30 mouse cellular contexts compared by ENCODE assay signal in genomic region chr6:52312558-52312915, GRCm38 (mm10). TPM values are rescaled to one million over a fixed set of nuclear protein-coding genes. Genes with fewer than 3 reads are reported as not detected.
DNase-seq lines count a peak whose midpoint lies in the region; ATAC-seq and TF ChIP-seq lines count a peak whose summit lies in the region.
"Had no signal": no experiment of that assay in that cellular context is flagged by ENCODE, and none has a peak within 500 bp of the region (broad histone marks: within the 10 kb centered on the region; RNA-seq: fewer than 3 reads in every experiment).

No protein-coding gene starts in this region.

- H3K4me2 ChIP-seq in hindbrain, embryonic 11.5 days (replicated peaks; ENCODE audit: low read depth, low read length) = no peak overlapping the region
- no peak overlapping the region for H3K4me2 ChIP-seq in hindbrain, postnatal 0 days (ENCODE audit: low read depth, low read length)
- peak overlapping the region; percentile 8; the same call in 1 of the 2 replicates for H3K4me2 ChIP-seq in hindbrain, embryonic 15.5 days
- H3K4me2 ChIP-seq: liver, embryonic 12.5 days; midbrain, embryonic 12.5 days had no signal

- TF ChIP-seq CTCF in hindbrain, postnatal 0 days (IDR thresholded peaks at IDR 0.05; ENCODE audit: low read depth) = no peak

- DNase-seq in hindbrain, embryonic 11.5 days (ENCODE audit: low spot score) = no peak
- no peak for DNase-seq in hindbrain, postnatal 0 days (ENCODE audit: low spot score)
- peak; percentile 30 for DNase-seq in retina, embryonic 14.5 days (ENCODE audit: low spot score)
- no peak for DNase-seq in retina, postnatal 1 day
- DNase-seq in yolk sac, embryonic 10.5 days (ENCODE audit: low spot score) = peak; percentile 10
- no peak for DNase-seq in cerebellum, adult 18-20 months
- DNase-seq: adrenal gland, postnatal 14 days; gastrocnemius, postnatal 14 days; kidney, adult 8-10 months; kidney, postnatal 10 days; lung, adult 18-20 months; lung, postnatal 10 days; thymus, postnatal 14 days had no signal

- H3K27ac ChIP-seq in hindbrain, embryonic 11.5 days (ENCODE audit: low read depth, low read length) = no peak overlapping the region
- no peak overlapping the region for H3K27ac ChIP-seq in hindbrain, postnatal 0 days
- no peak overlapping the region for H3K27ac ChIP-seq in hindbrain, embryonic 15.5 days (replicated peaks)
- H3K27ac ChIP-seq: heart, embryonic 13.5 days; left cerebral cortex, adult 2 months; liver, embryonic 12.5 days; midbrain, embryonic 12.5 days had no signal

- H3K36me3 ChIP-seq in hindbrain, embryonic 11.5 days (ENCODE audit: control insufficient read depth, insufficient read depth, low read length) = no peaks in the 10 kb centered on the region
- H3K36me3 ChIP-seq in hindbrain, postnatal 0 days (ENCODE audit: insufficient read depth, low read length) = no peaks in the 10 kb centered on the region
- no peaks in the 10 kb centered on the region for H3K36me3 ChIP-seq in hindbrain, embryonic 15.5 days
- H3K36me3 ChIP-seq: heart, embryonic 13.5 days; liver, embryonic 12.5 days; midbrain, embryonic 12.5 days had no signal

- H3K9ac ChIP-seq in hindbrain, embryonic 11.5 days (ENCODE audit: low read depth, low read length) = peak overlapping the region; percentile 27; the same call in 1 of the 2 replicates
- H3K9ac ChIP-seq in hindbrain, postnatal 0 days (replicated peaks; ENCODE audit: low read length) = no peak overlapping the region
- H3K9ac ChIP-seq in hindbrain, embryonic 15.5 days = no peak overlapping the region
- H3K9ac ChIP-seq: heart, embryonic 13.5 days; liver, embryonic 12.5 days; midbrain, embryonic 12.5 days had no signal

- no peak for ATAC-seq in hindbrain, embryonic 11.5 days (ENCODE audit: low FRiP score)
- ATAC-seq in hindbrain, postnatal 0 days = no peak
- no peak for ATAC-seq in hindbrain, embryonic 15.5 days (ENCODE audit: low FRiP score, low read depth)
- no peak for ATAC-seq in monocyte, adult 5-6 weeks (replicated peaks; ENCODE audit: insufficient number of reproducible peaks, low FRiP score, low TSS enrichment, poor library complexity, severe bottlenecking)
- ATAC-seq: activated CD4-positive, CD25-positive, alpha-beta regulatory T cell, adult 4 months; forebrain, embryonic 16.5 days; inflammation-experienced regulatory T-cells, adult 6 months; liver, embryonic 12.5 days had no signal

- WGBS in hindbrain, embryonic 11.5 days = under 1% methylated on average over 8 of the region's 8 CpGs
- WGBS in hindbrain, postnatal 0 days = 3% methylated on average over 8 of the region's 8 CpGs
- 1% methylated on average over 8 of the region's 8 CpGs for WGBS in hindbrain, embryonic 15.5 days

- H3K27me3 ChIP-seq in hindbrain, embryonic 11.5 days (ENCODE audit: control insufficient read depth, insufficient read depth, low read length) = peaks cover 98% of the 10 kb centered on the region
- H3K27me3 ChIP-seq in hindbrain, postnatal 0 days (ENCODE audit: insufficient read depth, low read length) = peaks cover 84% of the 10 kb centered on the region
- peaks cover 76% of the 10 kb centered on the region for H3K27me3 ChIP-seq in hindbrain, embryonic 15.5 days

- H3K4me3 ChIP-seq in hindbrain, embryonic 11.5 days (ENCODE audit: low read depth, low read length) = peak overlapping the region; percentile 4; the same call in 1 of the 2 replicates
- no peak overlapping the region for H3K4me3 ChIP-seq in hindbrain, postnatal 0 days (ENCODE audit: low read length)
- H3K4me3 ChIP-seq in hindbrain, embryonic 15.5 days = peak overlapping the region; percentile 7; the same call in 1 of the 2 replicates
- H3K4me3 ChIP-seq: left cerebral cortex, adult 2 months; liver, embryonic 12.5 days; midbrain, embryonic 12.5 days had no signal

- H3K9me3 ChIP-seq in hindbrain, embryonic 11.5 days (ENCODE audit: control insufficient read depth, low read length) = no peaks in the 10 kb centered on the region
- H3K9me3 ChIP-seq in hindbrain, postnatal 0 days (ENCODE audit: low read length) = no peaks in the 10 kb centered on the region
- no peaks in the 10 kb centered on the region for H3K9me3 ChIP-seq in hindbrain, embryonic 15.5 days
- H3K9me3 ChIP-seq: heart, embryonic 13.5 days; liver, embryonic 12.5 days; midbrain, embryonic 12.5 days had no signal

- peaks cover 3% of the 10 kb centered on the region; the same call in 1 of the 2 replicates for H3K4me1 ChIP-seq in hindbrain, embryonic 11.5 days (replicated peaks; ENCODE audit: control insufficient read depth, insufficient read depth, low read length)
- H3K4me1 ChIP-seq in hindbrain, postnatal 0 days (ENCODE audit: insufficient read depth, low read length) = no peaks in the 10 kb centered on the region; the same call in 1 of the 2 replicates
- peaks cover 13% of the 10 kb centered on the region for H3K4me1 ChIP-seq in hindbrain, embryonic 15.5 days (replicated peaks)

RNA-seq across cellular contexts. Expression of gene Evx1, which starts 0.8 kb away (rescaled TPM):
- polyA plus RNA-seq in hindbrain, embryonic 11.5 days (2014; fragmentation: Nextera tagmentation; extraction: Ambion mirVana) = 5.2 and 5.9 TPM in 2 replicates
- 2.0 and 6.2 TPM in 2 replicates for total RNA-seq in hindbrain, postnatal 0 days (2014; rRNA removed)
- polyA plus RNA-seq in hindbrain, postnatal 0 days (2015; fragmentation: Nextera tagmentation; extraction: Ambion mirVana) = 1.3 and 2.1 TPM in 2 replicates
- 2.7 and 3.8 TPM in 2 replicates for polyA plus RNA-seq in hindbrain, embryonic 15.5 days (2015; fragmentation: Nextera tagmentation; extraction: Ambion mirVana)
- not detected in 3 replicates for total RNA-seq in monocyte, adult 5-6 weeks (2017)
- total RNA-seq: adrenal gland, postnatal 14 days; gastrocnemius, postnatal 14 days; heart, adult 18-20 months; heart, postnatal 25 days; layer of hippocampus, postnatal 10 days; left cerebral cortex, adult 2 months; left cerebral cortex, postnatal 36 days; neutrophil, adult 5-6 weeks had no signal
- polyA plus RNA-seq: activated CD4-positive, CD25-positive, alpha-beta regulatory T cell, adult 4 months; C2C12; forebrain, embryonic 16.5 days; heart, embryonic 13.5 days; inflammation-experienced regulatory T-cells, adult 6 months; spleen, adult 2 months had no signal

RNA-seq across cellular contexts. Expression of gene Hoxa13, which starts 51.9 kb away (rescaled TPM):
- polyA plus RNA-seq in hindbrain, embryonic 11.5 days (2014; fragmentation: Nextera tagmentation; extraction: Ambion mirVana) = not detected in 2 replicates
- total RNA-seq in hindbrain, postnatal 0 days (2014; rRNA removed) = not detected in 2 replicates
- not detected in 2 replicates for polyA plus RNA-seq in hindbrain, postnatal 0 days (2015; fragmentation: Nextera tagmentation; extraction: Ambion mirVana)
- 0.07 TPM in 1 of 2 replicates, not detected in the other for polyA plus RNA-seq in hindbrain, embryonic 15.5 days (2015; fragmentation: Nextera tagmentation; extraction: Ambion mirVana)
- not detected in 3 replicates for total RNA-seq in monocyte, adult 5-6 weeks (2017)
- total RNA-seq: adrenal gland, postnatal 14 days; heart, adult 18-20 months; heart, postnatal 25 days; layer of hippocampus, postnatal 10 days; left cerebral cortex, adult 2 months; left cerebral cortex, postnatal 36 days; neutrophil, adult 5-6 weeks had no signal
- polyA plus RNA-seq: activated CD4-positive, CD25-positive, alpha-beta regulatory T cell, adult 4 months; forebrain, embryonic 16.5 days; heart, embryonic 13.5 days; inflammation-experienced regulatory T-cells, adult 6 months; liver, embryonic 12.5 days; midbrain, embryonic 12.5 days; spleen, adult 2 months; testis, adult 2 months had no signal

Comparison
In these comparisons a context has a peak if more than half of its experiments do, and no peak if none do; other contexts are left out.
1. DNase-seq: peak in retina, embryonic 14.5 days (single experiment) and yolk sac, embryonic 10.5 days (single experiment); none in hindbrain, embryonic 11.5 days (single experiment), hindbrain, postnatal 0 days (single experiment), retina, postnatal 1 day (single experiment) and cerebellum, adult 18-20 months (0 of 2).